Mouse (Mus musculus) cortical plate, adult 2 months (tissue): Measurements from ENCODE around the gene Ssmem1.

Experiments used
- CTCF ChIP-seq: fragments of 200-500 bp; IDR thresholded peaks from 2 replicates; pipeline ENCODE4 v1.5.1; 2011; ENCODE audit warnings: mild to moderate bottlenecking, control low read depth, low read length; ENCODE audit not compliant: insufficient read depth; ENCODE audit errors: extremely low read depth
- POLR2A ChIP-seq: fragments of 200-500 bp; IDR thresholded peaks from 2 replicates; pipeline ENCODE4 v1.6.1; 2011; ENCODE audit warnings: mild to moderate bottlenecking, low read length, control low read depth; ENCODE audit not compliant: insufficient read depth; ENCODE audit errors: extremely low read depth

GRCm38 (mm10) chr6:30569331-30569730 lies 59.7 kb downstream of the Ssmem1 start:
- TF ChIP-seq CTCF (no peak), POLR2A (no peak; the same call in 1 of the 2 replicates)
